Mouse (Mus musculus) spleen, adult 2 months (tissue): ENCODE measurements around the gene Tmsb10.

Experiments used
- CTCF ChIP-seq: fragments of 200-500 bp; IDR thresholded peaks from 2 replicates; pipeline ENCODE4 v1.5.1; 2011; ENCODE audit warnings: mild to moderate bottlenecking, inconsistent platforms; ENCODE audit not compliant: insufficient read depth, insufficient read length, insufficient replicate concordance; ENCODE audit errors: extremely low read depth
- POLR2A ChIP-seq: fragments of 200-500 bp; IDR thresholded peaks from 2 replicates; pipeline ENCODE4 v1.6.1; 2011; ENCODE audit warnings: low read depth, low read length, inconsistent platforms

GRCm38 (mm10) chr6:72926031-72926430 lies 32.5 kb downstream of the Tmsb10 start:
- TF ChIP-seq POLR2A (no peak), CTCF (no peak)
